In the genomic region with DNA sequence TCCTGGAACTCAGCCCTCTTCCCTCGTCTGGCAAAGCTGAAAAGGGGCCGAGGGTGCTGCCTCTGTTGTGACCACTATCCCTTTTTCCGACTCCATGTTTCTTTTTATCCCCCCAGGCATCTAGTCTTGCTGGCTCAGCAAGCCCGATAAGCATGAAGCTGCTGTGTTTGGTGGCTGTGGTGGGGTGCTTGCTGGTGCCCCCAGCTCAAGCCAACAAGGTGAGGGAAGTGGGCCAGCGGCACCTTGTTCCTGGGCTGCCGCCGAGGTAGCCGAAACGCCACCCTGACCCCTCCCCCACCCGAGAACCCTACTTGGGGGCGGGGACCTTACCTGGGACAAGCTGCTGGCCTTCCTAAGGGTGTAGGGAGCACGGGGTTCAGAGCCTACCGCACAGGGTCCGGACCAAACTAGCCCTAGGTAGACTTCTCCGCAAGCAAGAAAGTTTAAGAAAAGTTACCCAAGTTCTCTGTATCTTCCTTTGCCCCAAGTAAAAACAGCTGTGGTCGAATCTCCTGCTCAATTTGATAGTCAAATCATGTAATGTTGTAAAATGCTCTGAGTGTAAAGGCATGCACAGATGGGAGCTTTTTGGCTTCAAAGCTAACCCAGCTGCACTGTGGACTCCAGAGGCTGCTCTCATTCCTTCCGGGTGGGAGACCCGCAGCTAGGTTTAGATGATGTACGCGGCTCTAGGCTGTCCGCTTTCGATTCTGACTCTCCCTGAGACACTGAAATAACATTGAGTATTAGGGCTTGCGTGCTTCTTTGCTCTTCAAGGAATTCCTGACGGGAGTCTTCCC, we compare ENCODE assay signal across 8 mouse cellular contexts. TPM values are rescaled to one million over a fixed set of nuclear protein-coding genes. Genes with fewer than 3 reads are reported as not detected.
DNase-seq lines count a peak whose midpoint lies in the region; ATAC-seq lines count a peak whose summit lies in the region.

No protein-coding gene starts in this region.

- H3K4me2 ChIP-seq in limb, embryonic 11.5 days (ENCODE audit: low read depth, severe bottlenecking): peak overlapping the region; percentile 74
- H3K4me2 ChIP-seq in midbrain, embryonic 12.5 days (replicated peaks): peak overlapping the region; percentile 95

- H3K27me3 ChIP-seq in limb, embryonic 11.5 days (ENCODE audit: control insufficient read depth, insufficient read depth, low read length): no peaks in the 10 kb centered on the region
- H3K27me3 ChIP-seq in midbrain, embryonic 12.5 days: no peaks in the 10 kb centered on the region

- intact Hi-C loops in heart, postnatal 36 days (cut with DNase I): no loop called here

- peak overlapping the region; percentile 72 for H3K4me3 ChIP-seq in limb, embryonic 11.5 days (ENCODE audit: low read depth, low read length)
- H3K4me3 ChIP-seq in midbrain, embryonic 12.5 days: peak overlapping the region; percentile 86

- 8% methylated on average over 24 of the region's 24 CpGs for WGBS in limb, embryonic 11.5 days
- 7% methylated on average over 24 of the region's 24 CpGs for WGBS in midbrain, embryonic 12.5 days

- no peaks in the 10 kb centered on the region for H3K9me3 ChIP-seq in limb, embryonic 11.5 days (ENCODE audit: control insufficient read depth, low read length)
- H3K9me3 ChIP-seq in midbrain, embryonic 12.5 days: no peaks in the 10 kb centered on the region

- peak; percentile 12 to 26 for DNase-seq in CD8-positive naive resting alpha-beta T cell, adult 2 months (ENCODE audit: low read depth in 2 of 2, low spot score in 2 of 2)
- DNase-seq in R1 (ENCODE audit: low read depth, low spot score): peak; percentile 68
- peak; percentile 73 for DNase-seq in embryo, embryonic 9.5 days (ENCODE audit: extremely low spot score)
- peak; percentile 6 to 17 for DNase-seq in heart, postnatal 36 days
- peak; percentile 73 for DNase-seq in limb, embryonic 11.5 days (ENCODE audit: low spot score)
- peak; percentile 68 for DNase-seq in testis, postnatal 10 days (ENCODE audit: low spot score)
- no peak for DNase-seq in right cerebral cortex, postnatal 10 days (ENCODE audit: low spot score in 2 of 2)

- peak; percentile 44 for ATAC-seq in limb, embryonic 11.5 days (ENCODE audit: insufficient number of reproducible peaks, low FRiP score, low TSS enrichment, low read depth)
- peak; percentile 35; the same call in 1 of the 2 replicates for ATAC-seq in midbrain, embryonic 12.5 days (ENCODE audit: low FRiP score, low read depth)

- peaks cover 3% of the 10 kb centered on the region; the same call in 1 of the 2 replicates for H3K36me3 ChIP-seq in limb, embryonic 11.5 days (ENCODE audit: control insufficient read depth, insufficient read depth, low read length)
- H3K36me3 ChIP-seq in midbrain, embryonic 12.5 days: peaks cover 35% of the 10 kb centered on the region

- peak overlapping the region; percentile 81 for H3K9ac ChIP-seq in limb, embryonic 11.5 days (ENCODE audit: low read length)
- peak overlapping the region; percentile 86 for H3K9ac ChIP-seq in midbrain, embryonic 12.5 days (replicated peaks)

- 0 out of 2 replicates have a peak overlapping the region, but pooled peaks have one; percentile 15 for H3K27ac ChIP-seq in limb, embryonic 11.5 days (replicated peaks; ENCODE audit: low read depth, low read length)
- H3K27ac ChIP-seq in midbrain, embryonic 12.5 days (replicated peaks): peak overlapping the region; percentile 64

- 0 out of 2 replicates have a peak, but pooled peaks cover 2% of the 10 kb centered on the region for H3K4me1 ChIP-seq in limb, embryonic 11.5 days (ENCODE audit: control insufficient read depth, insufficient read depth, low read length)
- H3K4me1 ChIP-seq in midbrain, embryonic 12.5 days: peaks cover 15% of the 10 kb centered on the region

RNA-seq across cellular contexts. Expression of a gene that starts 10.6 kb away (rescaled TPM):
- 10 to 100 TPM; 16.1 to 19.4 TPM for total RNA-seq in heart, postnatal 36 days (2021)
- polyA plus RNA-seq in limb, embryonic 11.5 days (2014; fragmentation: Nextera tagmentation; extraction: Ambion mirVana): 60.6 and 99.8 TPM in 2 replicates
- polyA plus RNA-seq in midbrain, embryonic 12.5 days (2016; fragmentation: Nextera tagmentation; extraction: Ambion mirVana): 129 and 138 TPM in 2 replicates

RNA-seq across cellular contexts. Expression of a gene that starts 12.4 kb away (rescaled TPM):
- total RNA-seq in heart, postnatal 36 days (2021): not detected
- 0.13 and 0.17 TPM in 2 replicates for polyA plus RNA-seq in limb, embryonic 11.5 days (2014; fragmentation: Nextera tagmentation; extraction: Ambion mirVana)
- polyA plus RNA-seq in midbrain, embryonic 12.5 days (2016; fragmentation: Nextera tagmentation; extraction: Ambion mirVana): not detected in 2 replicates

RNA-seq across cellular contexts. Expression of a gene that starts 32.0 kb away (rescaled TPM):
- not detected for total RNA-seq in heart, postnatal 36 days (2021)
- polyA plus RNA-seq in limb, embryonic 11.5 days (2014; fragmentation: Nextera tagmentation; extraction: Ambion mirVana): not detected in 2 replicates
- not detected in 2 replicates for polyA plus RNA-seq in midbrain, embryonic 12.5 days (2016; fragmentation: Nextera tagmentation; extraction: Ambion mirVana)

RNA-seq across cellular contexts. Expression of a gene that starts 34.0 kb away (rescaled TPM):
- 1 to 10 TPM; 3.4 to 5.7 TPM for total RNA-seq in heart, postnatal 36 days (2021)
- polyA plus RNA-seq in limb, embryonic 11.5 days (2014; fragmentation: Nextera tagmentation; extraction: Ambion mirVana): 0.17 and 0.21 TPM in 2 replicates
- 0.09 and 0.26 TPM in 2 replicates for polyA plus RNA-seq in midbrain, embryonic 12.5 days (2016; fragmentation: Nextera tagmentation; extraction: Ambion mirVana)

Comparison
In these comparisons a context has a peak if more than half of its experiments do, and no peak if none do; other contexts are left out.
1. DNase-seq: peak in CD8-positive naive resting alpha-beta T cell, adult 2 months (2 of 2), R1 (single experiment), embryo, embryonic 9.5 days (single experiment), heart, postnatal 36 days (2 of 2), limb, embryonic 11.5 days (single experiment) and testis, postnatal 10 days (single experiment); none in right cerebral cortex, postnatal 10 days (0 of 2).